Mouse (Mus musculus) erythroblast, embryonic 14.5 days (primary cell): ENCODE measurements around the gene Col4a3.

Experiments
- GATA1 ChIP-seq: IDR thresholded peaks from 2 replicates; pipeline ENCODE4 v1.6.1; 2012; ENCODE audit warnings: low read length, inconsistent platforms, mixed read lengths
- TAL1 ChIP-seq: IDR thresholded peaks from 3 replicates; pipeline ENCODE4 v1.6.1; 2012; ENCODE audit warnings: low read length, inconsistent platforms, mixed read lengths

DNA sequence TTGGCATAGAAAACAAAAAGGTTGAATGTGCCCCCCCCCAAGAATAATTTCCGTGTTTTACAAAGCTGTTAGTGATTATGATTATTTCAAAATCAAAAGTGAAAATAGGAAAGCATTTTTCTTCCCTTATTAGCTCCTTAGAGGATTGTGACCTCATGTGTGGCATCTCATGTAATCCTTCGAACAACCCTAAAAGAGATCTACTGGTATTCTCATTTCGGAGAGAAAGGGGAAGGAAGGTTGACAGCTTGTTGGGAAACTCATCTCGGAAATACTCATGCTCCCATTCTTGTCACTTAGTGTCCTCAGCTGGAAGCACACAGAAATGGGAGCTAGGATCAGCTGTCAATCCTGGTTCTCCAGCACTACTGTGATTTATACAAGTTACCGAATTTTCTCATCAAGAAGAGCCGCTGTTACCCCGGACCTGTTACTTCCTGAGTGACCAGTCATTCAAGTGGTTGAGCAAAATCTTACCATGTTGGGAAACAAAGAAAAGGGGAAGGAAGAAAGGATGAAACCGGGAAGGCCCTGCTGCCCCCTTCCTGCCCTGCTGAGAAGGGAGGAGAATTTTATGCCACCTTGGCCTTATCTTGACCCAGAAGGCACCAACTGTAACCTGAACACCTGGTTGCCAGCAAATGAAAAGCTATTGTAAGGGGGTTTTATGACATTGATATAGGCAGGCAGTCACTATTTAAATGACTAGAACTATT lies 174.9 kb downstream of the Col4a3 start:
- TF ChIP-seq GATA1: no peak
- no peak for TF ChIP-seq TAL1
